Mouse (Mus musculus) adrenal gland, postnatal 10 days (tissue): ENCODE measurements around the gene Casp7. TPM values are rescaled to one million over a fixed set of nuclear protein-coding genes. Genes with fewer than 3 reads are reported as not detected.
A peak's percentile ranks its signal among the peaks of the same experiment; 100 is the strongest.
"Not testable (repeated sequence)": the region's sequence is repeated elsewhere in the genome, so short reads cannot be mapped to it uniquely, and the experiment has no call there.

Experiments used
- DNase-seq: peaks from one replicate; pipeline ENCODE4 v3.0.0; 2021; ENCODE audit warnings: mixed read lengths
- long read RNA-seq, 2 experiments: library from polyadenylated mRNA; stranded (forward); transcript quantifications; one replicate each; pipeline ENCODE4 v2.0.0; 2021
- total RNA-seq, 2 experiments: library from RNA; stranded (reverse); gene quantifications; 2 replicates each; pipeline ENCODE4 v1.2.3; 2021

Gene Casp7
- 10 to 100 TPM; 16.7 to 21.5 TPM for total RNA-seq
- long read RNA-seq, experiment 1, transcript Casp7-201 (7 exons, 2,350 nt): major isoform, 11 of 15 reads
- long read RNA-seq, experiment 1, partial matches to known transcripts: 1 of 15 reads
- long read RNA-seq, experiment 1, other reads (novel, unspliced or antisense): 3 of 15 reads
- long read RNA-seq, experiment 2, transcript Casp7-201 (7 exons, 2,350 nt): major isoform, 6 of 7 reads
- long read RNA-seq, experiment 2, partial matches to known transcripts: 1 of 7 reads
- long read RNA-seq, experiment 2, other reads (novel, unspliced or antisense): 0 of 7 reads

DNA sequence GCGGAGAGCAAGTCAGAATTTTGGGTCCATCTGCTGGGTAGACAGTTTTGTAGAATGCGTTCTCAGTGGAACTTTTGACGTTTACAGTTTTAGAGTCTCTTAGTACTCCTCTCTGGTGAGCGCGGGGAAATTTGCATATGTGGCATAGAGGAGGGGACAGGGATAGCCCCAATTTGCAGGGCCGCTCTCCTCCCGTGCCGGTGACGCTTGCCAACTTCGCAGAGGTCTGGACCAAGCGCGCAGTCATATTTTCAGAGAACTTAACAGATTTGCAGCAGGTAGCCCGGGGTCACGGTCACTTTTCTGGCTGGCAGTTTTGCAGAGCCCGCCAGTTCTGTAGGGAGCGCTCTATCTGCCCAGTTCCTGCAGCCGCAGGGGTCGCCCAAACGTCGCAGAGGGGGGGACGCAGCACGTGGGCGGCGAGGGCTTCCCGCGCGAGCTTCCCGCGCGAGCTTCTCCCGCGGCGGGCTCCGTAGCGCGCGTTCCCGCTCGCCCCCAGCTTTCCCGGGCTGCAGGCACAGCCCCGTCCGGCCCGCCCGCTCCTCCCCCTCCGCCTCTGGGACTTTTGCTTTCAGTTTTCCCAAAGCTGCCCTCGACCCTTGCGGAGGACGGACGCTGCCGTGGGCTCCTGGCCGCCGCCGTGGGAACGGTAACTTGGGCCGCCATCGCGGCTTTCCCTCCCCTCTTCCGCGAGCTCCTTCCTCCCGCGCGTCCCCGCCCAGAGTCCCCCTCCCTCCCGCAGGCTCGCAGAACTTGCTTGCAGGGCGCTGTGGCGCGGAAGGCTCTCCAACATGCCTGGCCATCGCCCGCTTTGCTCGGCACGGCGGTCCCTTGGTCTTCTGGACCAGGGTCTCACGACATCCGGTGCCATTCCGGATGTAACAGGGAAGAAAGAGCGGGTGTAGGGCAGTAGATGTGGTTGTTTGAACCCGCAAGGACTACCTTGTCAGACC lies at the start of gene Casp7:
Gene Casp7 (plus strand): TSS at position 461 of the 953 bp plus-strand sequence.
- peak; percentile 81 for DNase-seq

DNA sequence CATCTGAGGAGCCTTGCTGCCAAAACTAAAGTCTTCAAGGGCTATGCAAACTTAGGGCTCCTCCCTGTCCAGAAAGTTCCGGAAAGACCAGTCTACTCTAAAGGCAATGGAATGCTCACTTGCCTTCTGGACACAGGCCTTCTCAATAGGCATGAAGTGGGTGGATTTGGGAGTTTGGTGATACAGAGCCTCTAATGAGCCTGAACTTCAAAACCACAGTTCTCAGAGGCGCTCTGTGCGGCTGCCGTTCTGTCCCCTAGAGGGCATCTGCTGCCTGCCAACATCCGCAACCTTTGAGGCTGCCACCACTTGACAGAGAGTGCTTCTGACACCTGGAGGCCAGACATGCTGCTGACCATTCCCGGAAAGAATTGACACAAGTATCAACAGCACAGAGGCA lies 47.6 kb upstream of the Casp7 start:
- DNase-seq: peak; percentile 53

DNA sequence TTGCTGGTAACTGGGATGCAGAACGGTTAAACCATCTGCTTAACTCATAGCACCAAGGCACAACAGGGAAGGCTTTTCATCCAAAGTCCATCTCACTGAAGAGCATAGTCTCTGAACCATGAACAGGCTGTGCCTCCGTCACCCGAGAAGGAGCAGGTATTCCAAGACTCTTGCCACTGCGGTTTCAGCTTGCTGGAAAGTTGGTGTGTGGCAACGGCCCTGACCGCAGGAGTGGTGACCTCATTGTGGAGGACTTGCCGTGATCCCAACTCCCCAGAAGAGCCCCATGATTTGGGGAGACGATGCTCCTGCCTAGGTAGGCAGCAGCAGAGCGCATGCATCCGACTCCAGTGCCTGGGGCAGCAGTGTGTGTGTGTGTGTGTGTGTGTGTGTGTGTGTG lies 43.2 kb upstream of the Casp7 start:
- no peak for DNase-seq

DNA sequence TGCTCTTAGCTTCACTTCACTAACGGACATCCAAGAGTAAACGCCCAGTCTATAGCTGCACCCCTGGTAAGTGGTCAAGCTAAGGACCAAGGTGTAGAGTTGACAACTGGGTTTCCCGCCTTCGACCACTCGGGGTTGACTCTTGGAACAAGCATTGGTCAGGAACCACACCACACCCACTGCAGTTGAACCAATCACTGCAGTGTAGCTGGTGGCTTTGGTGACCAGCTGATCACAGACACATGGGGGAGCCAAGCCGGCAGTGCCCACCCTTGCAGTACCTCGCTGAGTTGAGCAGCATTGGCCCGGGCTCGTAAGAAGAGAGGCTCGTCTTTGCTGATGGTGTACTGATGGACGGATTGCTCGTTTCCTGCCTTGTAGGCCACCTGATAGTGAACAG lies 41.7 kb upstream of the Casp7 start:
- DNase-seq: no peak

GRCm38 (mm10) chr19:56356480-56357373 lies 40.2 kb upstream of the Casp7 start:
- peak; percentile 89 for DNase-seq

DNA sequence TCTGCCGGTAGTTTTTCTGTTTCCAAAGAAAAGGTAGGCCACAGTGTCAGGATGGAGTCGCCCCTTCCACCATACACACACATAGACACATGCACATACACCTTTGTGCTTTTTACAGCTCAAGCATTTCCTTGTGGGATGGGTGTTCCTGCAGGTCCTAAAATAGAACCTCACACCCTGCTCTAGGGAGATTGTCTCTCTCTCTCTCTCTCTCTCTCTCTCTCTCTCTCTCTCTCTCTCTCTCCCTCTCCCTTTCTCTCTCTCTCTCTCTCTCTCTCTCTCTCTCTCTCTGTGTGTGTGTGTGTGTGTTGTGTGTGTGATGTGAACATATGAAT lies 39.6 kb upstream of the Casp7 start:
- DNase-seq: not testable (repeated sequence)

DNA sequence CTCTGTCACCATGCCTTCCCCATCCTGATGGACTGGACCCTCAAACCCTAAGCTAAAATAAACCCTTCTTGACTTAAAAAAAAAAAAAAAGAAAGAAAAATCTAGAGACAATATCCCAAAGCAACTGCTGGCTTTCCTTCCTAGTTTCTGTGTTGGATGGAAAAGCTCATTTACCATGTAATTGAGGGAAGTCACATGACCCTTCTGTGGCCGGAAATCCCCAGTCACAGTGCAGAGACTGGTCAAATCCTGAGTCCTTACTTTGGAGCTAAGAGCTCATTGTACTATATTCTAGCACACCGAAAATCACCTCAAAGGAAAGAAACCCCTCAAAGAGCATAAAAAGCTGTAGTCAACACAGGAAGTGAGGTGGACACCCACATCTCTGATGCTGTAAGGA lies 38.0 kb upstream of the Casp7 start:
- DNase-seq: no peak

DNA sequence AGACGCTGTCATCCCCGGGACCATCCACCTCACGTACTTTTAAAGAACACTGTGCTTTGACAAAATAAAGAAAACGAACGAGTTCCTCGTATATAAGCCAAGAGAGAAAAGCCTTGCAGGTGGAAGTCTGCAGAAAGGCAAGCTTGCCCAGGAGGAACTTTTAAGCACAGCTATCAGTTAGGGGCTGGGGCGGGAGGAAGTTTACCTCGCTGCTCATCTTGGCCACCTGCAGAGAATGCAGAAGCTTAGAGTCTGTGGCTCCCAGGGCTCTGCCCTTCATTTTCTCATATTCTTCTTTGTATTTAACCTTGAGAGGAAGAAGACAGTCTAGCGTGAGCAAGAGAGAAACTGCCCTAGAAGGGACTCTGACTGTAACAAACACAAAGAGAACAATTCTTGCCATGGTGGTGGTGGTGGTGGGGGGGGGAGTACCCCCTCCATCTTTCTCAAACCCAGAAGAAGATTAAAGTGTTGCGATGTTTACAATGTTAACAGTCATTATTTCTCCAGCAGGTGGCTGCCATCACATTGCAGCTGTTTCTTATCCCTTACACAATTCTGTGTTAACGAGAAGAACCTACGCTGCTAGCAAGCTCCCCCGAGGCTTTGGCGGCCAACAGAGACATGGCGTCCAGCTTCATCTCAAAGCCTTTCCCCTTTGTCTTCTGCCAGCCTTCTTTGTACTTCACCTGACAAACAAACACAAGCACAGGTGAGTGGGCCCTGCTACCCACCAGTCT lies 33.0 kb upstream of the Casp7 start:
- DNase-seq: no peak

DNA sequence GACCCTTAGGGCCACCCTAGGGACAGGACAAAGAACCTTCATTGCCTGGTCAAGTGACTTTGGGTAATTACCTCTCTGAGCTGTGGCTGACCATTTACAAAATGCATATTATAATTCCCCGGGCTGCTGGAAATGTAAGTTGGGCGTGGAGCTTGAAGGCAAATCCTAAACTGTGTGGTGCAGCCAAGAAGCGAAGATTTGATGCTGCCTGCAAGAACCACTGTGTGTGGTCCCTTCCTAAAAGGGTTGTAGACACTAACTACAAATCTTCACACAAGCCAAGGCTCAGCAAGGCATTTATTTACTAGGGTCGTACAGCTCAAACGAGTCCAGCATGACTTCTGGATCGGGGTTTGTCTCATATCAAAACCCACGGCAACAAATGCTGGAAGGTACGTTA lies 32.4 kb upstream of the Casp7 start:
- DNase-seq: no peak

DNA sequence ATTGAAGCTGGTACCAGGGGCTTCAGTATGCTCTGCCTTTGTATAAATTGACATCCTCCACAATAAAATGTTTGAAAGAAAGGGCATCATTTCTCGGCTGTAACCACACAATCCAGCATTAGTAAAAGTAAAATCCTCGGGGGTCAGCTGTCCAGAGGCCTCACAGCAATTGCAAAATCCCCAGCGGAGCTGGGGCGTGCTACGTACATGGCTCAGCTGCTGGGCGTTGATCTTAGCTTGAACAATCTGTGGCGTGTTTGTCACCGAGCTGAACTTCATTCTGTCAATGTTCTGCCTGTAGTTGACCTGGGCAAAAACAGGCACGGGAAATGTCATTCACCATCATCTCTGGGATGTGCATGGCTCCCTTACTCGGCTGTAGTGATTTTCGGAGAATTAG lies 30.8 kb upstream of the Casp7 start:
- no peak for DNase-seq

GRCm38 (mm10) chr19:56366625-56367024 lies 30.3 kb upstream of the Casp7 start:
- DNase-seq: no peak

DNA sequence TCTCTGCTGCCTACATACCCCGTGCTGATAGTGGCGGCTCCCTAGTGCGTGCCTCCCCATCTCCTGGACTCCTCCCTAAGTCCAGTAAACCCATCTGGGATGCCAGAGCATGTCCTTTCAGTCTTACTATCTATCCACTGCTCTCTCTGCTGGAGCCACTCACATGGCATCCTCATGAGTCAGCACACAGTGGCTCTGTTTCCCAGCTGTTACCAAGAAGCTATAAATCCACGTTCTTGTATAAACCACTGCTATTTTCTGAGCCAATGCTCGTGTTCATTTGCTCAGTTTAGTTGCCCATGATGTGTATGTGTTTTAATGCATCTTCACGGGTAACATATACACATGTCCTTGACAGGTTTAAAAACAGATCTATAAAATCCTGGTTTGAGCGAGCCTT lies 29.2 kb upstream of the Casp7 start:
- no peak for DNase-seq

DNA sequence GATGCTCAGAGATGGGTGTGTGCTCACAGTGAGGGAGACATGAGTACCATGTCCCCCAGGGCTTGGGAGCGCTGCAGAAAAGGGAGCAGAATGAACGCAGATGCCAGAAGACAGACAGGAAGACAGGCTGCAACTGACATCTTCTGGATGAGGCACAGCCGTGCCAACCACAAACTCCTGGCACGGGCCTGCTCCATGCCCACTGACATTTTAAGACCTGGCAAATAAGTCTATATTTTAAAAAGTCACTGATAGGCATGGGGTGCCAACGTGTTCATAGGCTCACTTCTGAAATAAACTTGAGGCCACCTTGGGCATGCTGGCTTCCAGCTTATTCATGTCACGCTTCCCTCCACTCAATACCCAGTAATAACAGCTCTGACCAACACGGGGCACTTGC lies 28.0 kb upstream of the Casp7 start:
- DNase-seq: no peak

DNA sequence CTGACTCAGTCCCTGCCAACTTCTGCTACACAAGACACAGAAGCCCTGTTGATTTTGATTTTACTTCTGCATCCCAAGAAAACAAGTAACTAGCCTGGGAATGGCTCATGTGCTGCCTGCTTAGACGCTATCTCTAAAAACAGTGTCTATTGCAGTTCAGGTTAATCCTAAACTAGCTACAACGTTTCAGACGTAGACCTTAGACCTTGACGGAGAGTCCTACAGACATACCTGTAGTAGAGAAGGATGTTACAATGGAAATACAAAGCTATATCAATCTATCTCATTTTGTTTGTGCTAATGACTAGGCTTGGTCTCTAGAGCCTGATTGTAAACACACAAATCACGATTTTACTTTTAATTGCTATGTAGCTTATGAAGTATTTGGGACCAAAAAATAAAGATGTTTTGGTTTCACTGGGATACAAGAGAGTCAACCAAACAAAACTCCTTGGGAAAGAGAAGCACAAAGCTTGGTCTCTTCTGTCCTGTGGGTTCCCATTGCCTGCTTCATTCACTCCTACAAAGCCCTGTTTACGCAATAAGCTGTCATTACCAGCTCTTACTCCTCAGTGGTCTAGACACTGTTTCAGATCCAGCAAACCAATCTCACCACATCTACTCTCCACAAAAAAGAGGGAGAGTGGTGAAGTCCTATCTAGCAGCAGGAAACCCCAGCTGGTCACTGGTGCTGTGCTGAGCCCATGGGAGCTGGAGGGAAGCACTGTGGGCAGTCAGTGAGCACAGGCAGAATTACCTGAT lies 26.4 kb upstream of the Casp7 start:
- no peak for DNase-seq

GRCm38 (mm10) chr19:56372226-56372625 lies 24.7 kb upstream of the Casp7 start:
- no peak for DNase-seq

DNA sequence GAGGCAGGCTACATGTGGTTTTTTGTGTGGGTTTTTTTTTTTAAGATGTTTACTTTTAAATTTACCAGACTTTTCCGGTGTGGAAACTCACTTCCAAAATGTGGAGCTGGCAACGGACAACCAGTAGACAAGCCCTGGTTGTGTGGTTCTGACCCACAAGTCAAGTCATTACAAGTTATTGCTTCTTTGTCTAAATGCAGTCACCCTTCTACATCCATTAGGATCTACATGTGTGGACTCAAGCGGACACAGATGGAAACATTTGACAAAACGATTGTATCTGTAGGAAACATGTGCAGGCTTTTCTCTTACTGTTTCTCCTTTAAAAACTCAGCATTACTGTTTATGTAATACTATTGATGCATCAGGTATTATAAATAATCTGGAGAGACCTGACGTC lies 23.7 kb upstream of the Casp7 start:
- DNase-seq: no peak

- no peak for DNase-seq
Observed at GRCm38 (mm10) chr19:56374011-56374410, 22.9 kb upstream of the Casp7 start.

DNA sequence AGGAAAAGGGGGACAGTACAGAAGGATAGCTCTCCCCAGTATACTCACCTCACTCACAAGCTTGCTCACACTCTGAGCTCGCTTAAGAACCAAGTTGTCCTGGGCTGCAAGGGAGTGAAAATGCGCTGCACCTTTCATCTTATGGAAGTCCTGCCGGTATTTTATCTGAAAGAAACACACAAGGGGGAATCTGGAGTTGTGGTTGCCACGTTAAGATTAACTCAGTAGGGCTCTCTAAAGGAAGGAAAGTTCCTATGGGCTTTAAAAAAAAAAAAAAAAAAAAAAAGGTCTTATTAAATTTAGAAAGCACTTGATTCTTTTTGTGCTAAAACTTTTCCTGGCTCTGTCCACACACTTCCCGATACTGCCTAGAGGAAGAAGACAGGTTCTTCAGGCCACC lies 18.9 kb upstream of the Casp7 start:
- no peak for DNase-seq

- DNase-seq: no peak
Observed at GRCm38 (mm10) chr19:56378554-56379172, 18.3 kb upstream of the Casp7 start.

DNA sequence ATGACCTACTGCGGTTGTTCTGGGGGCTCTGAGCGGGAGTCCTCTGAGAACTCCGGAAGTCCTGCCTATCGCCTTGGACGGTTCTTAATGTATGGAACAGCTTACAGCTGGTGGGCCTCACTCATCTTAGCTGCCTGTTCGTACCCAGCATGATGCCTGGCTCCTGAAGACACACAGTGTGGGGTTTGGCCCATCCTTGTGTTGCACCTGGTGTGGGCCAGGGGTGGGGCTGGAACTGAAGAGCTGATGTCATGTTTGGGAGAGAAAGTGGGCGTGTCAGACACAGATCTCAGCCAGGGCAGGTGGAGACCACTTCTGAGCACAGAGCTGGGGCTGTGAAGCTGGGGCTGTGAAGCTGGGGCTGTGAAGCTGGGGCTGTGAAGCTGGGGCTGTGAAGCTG lies 16.6 kb upstream of the Casp7 start:
- no peak for DNase-seq

DNA sequence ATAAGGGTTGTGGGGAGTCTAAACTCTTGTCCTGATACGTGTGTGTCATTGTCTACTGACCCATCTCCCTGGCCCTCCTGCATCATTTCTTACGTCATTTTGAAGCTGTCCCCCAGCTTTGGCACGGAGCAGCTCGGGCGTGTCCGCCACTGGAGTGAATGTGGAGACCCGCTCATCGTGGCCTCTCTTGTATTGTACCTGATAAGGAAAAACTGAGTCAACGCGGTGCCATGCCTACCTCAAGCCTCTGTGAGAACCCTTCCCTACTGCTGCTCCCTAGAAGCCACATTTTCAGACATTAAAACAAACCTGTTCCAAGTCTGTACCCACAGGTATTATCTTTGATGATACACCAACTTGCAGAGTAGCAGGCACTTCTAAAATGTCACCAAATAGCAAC lies 15.5 kb upstream of the Casp7 start:
- DNase-seq: no peak
